Mouse (Mus musculus) gastrocnemius, postnatal 14 days (tissue): ENCODE data around the gene C2cd4a. TPM values are rescaled to one million over a fixed set of nuclear protein-coding genes. Genes with fewer than 3 reads are reported as not detected.
A peak's percentile ranks its signal among the peaks of the same experiment; 100 is the strongest.

Source experiments
- DNase-seq: peaks from one replicate; pipeline ENCODE4 v3.0.0; 2021; ENCODE audit warnings: mixed read lengths
- intact Hi-C: fragments of 180-260 bp; cut with DNase I; formaldehyde crosslinking; loops from one replicate; pipeline ENCODE4 v1.15.1; 2025; ENCODE audit warnings: low total_unique reads
- total RNA-seq, 2 experiments: library from RNA; stranded (reverse); gene quantifications; 2 replicates each; pipeline ENCODE4 v1.2.3; 2021

The C2cd4a gene
- total RNA-seq, 2 experiments from 2014 or later = 0.22 to 0.43 TPM

DNA sequence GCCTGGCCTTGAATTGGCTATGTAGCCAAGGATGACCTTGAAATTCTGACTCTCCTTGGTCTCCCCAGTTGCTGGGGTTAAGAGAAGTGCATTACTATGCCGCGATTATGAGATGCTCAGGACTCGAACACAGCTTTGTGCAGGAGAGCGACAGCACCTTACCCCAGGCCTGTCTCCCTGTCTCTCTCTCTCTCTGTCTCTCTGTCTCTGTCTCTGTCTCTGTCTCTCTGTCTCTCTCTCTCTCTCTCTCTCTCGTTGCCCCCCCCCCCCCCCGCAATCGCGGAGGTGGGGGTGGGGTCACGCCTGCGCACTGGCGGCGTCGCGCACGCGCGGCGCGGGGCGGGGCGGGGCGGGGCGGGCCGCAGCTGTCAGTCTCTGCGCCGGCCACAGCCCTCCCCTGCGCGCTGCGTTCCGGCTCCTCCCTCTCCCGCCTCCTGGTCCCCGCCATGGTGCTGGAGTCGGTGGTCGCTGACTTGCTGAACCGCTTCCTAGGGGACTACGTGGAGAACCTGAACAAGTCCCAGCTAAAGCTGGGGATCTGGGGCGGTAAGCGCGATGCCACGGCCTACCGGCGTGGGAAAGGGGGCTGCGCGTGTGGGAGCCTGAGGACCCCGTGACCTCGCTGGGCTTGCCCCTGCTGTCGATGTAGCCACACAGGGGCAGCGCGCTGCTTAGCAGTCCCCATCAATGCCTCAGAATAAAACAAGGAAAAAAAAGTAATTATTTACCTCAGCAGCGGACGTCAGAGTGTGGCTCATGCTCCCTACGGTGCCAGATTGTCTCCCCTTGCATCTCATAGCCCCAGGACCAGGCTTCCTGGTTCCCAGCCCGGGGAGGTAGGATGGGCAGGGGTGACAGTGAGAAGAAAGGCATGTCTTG is 8.1 kb upstream of the C2cd4a start, which contains the start of gene Vps13c:
Vps13c (plus strand) TSS at position 416 of the 879 bp plus-strand sequence.
- intact Hi-C loops = loop anchor here (5.0 kb wide), 1 partner anchor 37 kb away; no protein-coding TSS in a partner anchor
- peak; percentile 85 for DNase-seq

DNA sequence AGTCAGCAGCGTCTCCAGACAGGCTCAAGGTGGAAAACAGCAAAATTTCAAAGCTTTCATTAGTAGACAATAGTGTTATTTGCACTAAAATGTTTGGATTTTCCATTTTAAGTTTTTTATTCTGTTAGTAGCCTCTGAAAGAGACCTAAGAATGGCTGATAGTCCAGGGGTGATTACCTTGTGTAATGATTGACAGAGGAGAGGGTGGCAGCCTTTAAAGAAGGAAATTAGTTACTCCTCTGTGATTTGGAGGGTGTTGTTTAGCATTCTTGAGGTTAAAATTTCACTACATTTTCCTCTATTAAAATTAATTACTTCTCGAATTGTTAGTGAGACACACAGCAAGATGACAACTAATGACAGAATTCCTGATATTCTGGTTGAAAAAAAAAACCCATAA is 5.2 kb upstream of the C2cd4a start:
- intact Hi-C loops = no loop called here
- no peak for DNase-seq

GRCm38 (mm10) chr9:67834535-67834934 is 2.4 kb upstream of the C2cd4a start:
- intact Hi-C loops = no loop called here
- no peak for DNase-seq

DNA sequence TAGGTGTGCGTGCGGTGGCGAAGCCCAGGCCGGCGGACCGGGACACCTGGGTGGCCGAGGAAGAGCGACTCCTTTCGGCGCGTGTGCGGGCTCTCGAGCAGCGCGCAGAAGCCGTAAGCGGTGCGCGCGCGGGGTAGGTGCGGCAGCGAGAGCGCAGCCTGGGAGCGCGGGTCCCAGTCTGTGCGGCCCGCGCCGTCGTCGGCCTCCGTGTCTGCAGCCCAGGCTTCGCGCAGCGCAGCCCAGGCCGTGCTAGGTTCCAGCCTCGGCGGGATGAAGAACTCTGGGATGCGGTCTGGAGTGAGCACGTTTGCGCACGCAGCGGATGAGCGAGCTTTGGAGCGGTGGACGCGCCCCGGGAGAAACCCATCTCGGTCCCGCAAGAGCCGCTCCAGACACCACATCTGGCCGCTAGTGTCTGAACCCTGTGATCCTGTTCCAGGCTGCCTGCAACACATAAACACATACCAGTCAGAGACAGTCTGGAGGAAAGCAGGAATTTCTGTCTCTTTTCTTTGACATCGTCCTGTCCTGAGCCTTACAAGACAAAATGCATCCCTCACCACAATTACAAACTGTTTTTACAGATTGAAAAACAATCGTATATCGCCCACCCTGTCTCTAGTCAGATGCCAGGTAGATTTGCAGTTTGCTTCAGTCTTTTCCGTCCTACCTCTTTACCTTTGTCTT is 628 bp downstream of the C2cd4a start:
- peak; percentile 27 for DNase-seq
- intact Hi-C loops = no loop called here

- intact Hi-C loops = no loop called here
- peak; percentile 44 for DNase-seq
Measured at GRCm38 (mm10) chr9:67830411-67831358, 1.4 kb downstream of the C2cd4a start.

GRCm38 (mm10) chr9:67828182-67828581 is 3.9 kb downstream of the C2cd4a start:
- peak; percentile 47 for DNase-seq
- intact Hi-C loops = loop anchor here (10.0 kb wide), 1 partner anchor 57 kb away; no protein-coding TSS in a partner anchor

- DNase-seq = no peak
- intact Hi-C loops = loop anchor here (10.0 kb wide), 1 partner anchor 59 kb away; no protein-coding TSS in a partner anchor
Measured at GRCm38 (mm10) chr9:67825527-67825926, 6.6 kb downstream of the C2cd4a start.

DNA sequence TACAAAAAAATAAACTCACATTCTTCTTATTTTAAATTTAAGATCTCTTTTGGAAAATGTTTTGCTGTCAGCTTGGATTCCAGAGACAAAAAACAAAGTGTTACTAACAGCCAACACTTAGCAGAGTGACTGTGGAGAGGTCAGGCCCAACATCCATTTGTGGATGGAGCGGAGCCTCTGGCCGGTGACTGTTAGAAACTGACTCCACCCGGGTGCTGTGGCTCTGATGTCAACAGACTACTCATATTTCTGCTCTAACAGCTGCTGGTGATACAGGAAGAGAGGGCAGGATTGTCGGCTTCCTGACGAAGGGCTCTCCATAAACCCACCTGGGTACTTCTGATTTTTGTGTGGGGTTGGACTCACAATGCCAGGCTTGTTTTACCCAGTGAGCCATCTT is 9.0 kb downstream of the C2cd4a start:
- intact Hi-C loops = loop anchor here (10.0 kb wide), 1 partner anchor 62 kb away; no protein-coding TSS in a partner anchor
- peak; percentile 48 for DNase-seq

DNA sequence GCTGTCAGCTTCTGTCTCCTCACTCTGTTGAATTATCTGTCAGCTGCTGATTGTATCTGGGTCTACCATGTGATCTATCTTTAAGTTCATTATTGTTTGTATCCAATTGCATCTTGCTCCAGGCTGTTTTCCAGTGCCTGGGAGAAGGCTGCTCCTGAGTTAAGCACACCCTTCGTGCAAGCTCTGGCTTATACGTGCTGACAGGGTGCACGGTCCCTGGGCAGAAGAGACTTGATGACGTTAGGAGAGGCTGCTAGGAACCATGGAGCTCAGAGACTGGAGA is 13.5 kb downstream of the C2cd4a start:
- no peak for DNase-seq

DNA sequence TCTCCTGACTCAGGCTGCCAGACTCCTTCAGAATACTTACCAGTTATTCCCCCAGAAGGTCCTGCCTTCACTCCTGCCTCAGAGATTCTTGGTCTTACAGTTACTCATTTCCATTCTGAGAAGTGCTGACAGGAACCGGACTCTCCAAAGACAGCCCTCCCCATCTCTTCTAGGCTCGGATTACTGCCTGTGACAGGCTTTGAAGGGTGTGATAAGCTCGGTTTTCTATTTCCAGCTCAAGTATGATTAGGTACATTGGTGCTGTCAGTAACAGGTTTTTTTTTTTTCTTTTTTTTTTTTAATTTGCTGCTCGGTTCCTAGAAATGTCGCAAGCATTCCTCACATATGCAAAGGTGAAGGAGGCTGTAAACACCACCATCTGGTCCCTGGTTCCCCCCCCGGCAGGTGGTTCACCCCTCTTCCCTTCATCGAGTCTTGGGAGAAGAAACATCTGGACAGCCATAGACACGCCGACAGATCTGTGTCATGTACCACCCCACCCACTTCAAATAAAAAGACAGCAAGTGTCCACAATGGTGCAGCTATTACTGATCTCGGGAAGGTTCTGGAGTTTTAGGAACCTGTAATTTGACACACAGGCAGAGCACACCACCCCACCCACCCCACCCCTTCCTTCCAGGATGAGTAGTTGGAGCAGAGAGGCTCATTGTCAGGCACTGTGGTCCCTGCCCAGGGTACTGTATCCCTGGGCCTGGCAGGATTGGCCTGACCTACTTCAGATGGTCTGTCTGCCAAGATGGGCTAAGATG is 14.0 kb downstream of the C2cd4a start:
- intact Hi-C loops = no loop called here
- DNase-seq = no peak

More for the DNA sequence above, 13.5 kb downstream of the C2cd4a start:
- intact Hi-C loops = no loop called here

GRCm38 (mm10) chr9:67816172-67816928 is 15.8 kb downstream of the C2cd4a start:
- intact Hi-C loops = no loop called here

GRCm38 (mm10) chr9:67813665-67814337 is 18.3 kb downstream of the C2cd4a start:
- DNase-seq = peak; percentile 83
- intact Hi-C loops = no loop called here

More at GRCm38 (mm10) chr9:67816172-67816928, 15.8 kb downstream of the C2cd4a start:
- DNase-seq = no peak

DNA sequence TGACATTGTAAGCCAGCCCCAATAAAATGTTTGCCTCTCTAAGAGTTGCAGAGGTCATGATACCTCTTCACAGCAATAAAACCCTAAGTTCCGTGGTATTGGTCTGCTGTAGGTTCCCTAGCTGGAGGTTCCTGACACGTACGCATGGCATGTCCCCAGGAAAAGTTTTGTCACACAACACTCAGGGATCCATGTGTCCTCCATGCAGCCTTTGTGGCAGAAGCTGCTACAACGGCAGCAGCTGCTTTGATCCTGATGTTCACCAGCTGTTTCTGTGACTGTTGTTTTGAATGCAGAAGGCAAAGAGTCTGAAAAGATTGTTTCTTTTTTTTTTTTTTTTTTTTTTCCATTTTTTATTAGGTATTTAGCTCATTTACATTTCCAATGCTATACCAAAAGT is 19.0 kb downstream of the C2cd4a start:
- intact Hi-C loops = no loop called here
- peak; percentile 26 for DNase-seq

DNA sequence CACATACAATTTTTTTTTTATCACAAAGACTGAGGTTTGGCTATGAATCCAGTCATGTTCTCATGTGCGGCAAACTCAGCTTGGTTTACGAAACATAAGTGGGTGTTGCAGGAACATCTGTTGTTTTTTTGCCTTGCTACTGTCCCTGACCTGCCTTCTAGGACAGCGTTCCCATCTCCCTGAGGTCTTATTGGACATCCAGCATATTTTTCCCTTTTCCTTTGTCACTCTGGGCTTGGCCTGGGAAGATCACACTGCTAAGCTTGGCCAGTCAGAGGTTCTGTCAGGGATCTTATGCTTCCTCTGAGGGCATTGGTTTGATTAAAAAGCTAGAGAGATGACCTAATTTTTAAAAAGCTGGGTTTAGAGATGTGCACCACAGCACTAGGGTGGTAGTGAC is 21.0 kb downstream of the C2cd4a start:
- no peak for DNase-seq
- intact Hi-C loops = no loop called here

GRCm38 (mm10) chr9:67810527-67810926 is 21.6 kb downstream of the C2cd4a start:
- intact Hi-C loops = no loop called here
- DNase-seq = no peak

DNA sequence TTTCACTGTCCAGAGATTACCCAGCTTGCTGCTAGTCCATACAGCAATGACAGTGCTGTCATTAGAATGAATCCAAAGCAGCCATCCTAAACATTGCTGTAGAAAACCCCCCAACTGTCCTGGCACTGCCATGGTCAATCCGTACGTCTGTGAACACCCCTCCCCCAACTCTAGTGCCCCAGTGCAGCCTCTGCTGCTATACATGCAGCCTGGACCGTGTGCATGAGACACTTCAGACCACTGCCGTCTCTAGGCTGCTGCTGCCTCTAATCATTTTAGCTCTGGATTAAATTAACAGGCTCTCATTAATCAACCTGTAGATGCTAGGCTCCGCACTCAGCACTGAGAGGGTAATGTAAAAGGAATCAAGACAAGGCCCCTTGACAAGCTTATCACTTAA is 25.1 kb downstream of the C2cd4a start:
- intact Hi-C loops = no loop called here
- no peak for DNase-seq

DNA sequence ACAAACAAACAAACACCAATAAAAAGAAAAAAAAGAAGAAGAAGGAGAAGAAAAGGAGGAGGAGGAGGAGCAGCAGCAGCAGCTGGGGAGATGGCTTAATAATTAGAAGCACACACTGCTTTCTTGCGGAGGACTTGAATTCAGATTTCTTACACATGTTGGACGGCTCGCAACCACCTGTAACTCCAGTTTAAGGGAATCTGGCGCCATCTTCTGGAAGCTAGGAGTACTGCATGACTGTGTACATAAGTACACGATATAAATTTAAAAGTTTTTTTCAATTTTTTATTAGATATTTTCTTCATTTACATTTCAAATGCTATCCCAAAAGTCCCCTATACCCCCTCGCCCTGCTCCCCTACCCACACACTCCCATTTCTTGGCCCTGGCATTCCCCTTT is 29.9 kb downstream of the C2cd4a start:
- intact Hi-C loops = loop anchor here (5.0 kb wide), 1 partner anchor 45 kb away; the partner anchor contains the start of gene C2cd4b
- DNase-seq = peak; percentile 45
